Mouse (Mus musculus): ENCODE measurements around the gene Mpzl2.

The Mpzl2 gene

DNA sequence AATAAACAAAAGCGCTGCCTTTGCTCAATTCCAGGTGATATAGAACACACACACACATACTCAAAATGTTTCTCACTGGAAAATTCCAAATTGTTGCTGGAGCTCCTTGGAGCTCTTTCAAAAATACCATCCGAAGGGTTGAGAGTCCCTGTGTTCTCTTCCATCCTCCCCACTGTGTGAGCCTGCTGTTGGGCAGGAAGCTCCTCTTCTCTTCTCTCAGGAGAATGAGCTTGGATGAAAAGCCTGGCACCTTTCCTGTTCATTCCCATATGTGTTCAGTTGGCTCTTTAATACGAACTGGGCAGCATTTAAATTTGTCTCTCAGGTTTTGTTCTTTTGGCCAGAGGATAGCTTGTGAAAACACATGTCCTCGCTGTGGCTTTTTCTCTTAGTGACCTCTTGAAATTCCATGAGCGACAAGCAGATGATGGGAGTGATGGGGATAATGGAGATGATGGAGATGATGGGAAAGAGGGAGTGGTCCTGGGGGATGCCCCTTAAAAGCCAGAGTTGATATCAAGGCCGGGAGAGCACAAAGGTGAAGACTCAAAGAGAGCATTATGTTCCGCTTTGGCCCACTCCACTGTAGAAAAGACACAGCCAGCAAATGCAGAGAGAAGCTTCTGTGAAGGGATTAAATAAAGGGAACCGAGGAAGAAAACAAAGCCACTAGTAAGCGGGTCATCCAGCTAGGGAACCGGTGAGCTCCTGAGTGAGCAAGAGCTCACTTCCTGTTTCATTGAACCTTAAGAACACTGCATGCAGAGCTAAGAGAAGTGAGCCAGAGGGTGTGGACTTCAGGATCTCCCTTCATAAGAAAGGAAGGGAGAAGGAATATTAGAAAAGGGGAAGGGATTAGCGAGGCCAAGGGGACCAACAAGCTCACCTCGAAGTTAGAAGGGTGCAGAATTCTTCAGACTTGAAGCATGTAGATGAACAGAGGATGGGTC is 46.4 kb downstream of the Mpzl2 start:
- 68% methylated on average over 12 of the region's 12 CpGs for WGBS

- WGBS = 82% methylated on average over 3 of the region's 3 CpGs
Measured at GRCm38 (mm10) chr9:45090811-45091210, 51.2 kb downstream of the Mpzl2 start.

GRCm38 (mm10) chr9:45092641-45093040 is 53.0 kb downstream of the Mpzl2 start:
- 45% methylated on average over 4 of the region's 4 CpGs for WGBS

- 82% methylated on average over 6 of the region's 6 CpGs for WGBS
Measured at GRCm38 (mm10) chr9:45095149-45095937, 55.7 kb downstream of the Mpzl2 start.

DNA sequence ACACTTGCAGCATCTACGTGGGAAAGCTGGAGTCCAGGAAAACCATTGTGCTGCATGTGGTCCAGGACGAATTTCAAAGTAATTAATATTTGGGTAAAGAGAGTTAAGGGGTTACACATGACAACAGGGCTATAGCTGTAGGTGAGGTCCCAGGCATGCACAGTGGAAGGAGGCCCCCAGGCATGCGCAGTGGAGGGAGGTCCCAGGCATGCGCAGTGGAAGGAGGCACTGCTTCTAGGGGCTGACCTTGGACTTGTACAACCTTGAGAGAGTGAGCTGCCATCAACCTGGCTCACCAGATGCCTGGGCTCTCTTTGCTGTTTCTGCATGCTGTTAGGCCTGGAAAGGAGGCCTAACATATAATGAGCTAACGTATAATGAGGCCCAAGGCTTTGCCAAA is 58.3 kb downstream of the Mpzl2 start:
- WGBS = 88% methylated on average over 5 of the region's 5 CpGs

GRCm38 (mm10) chr9:45098426-45098825 is 58.8 kb downstream of the Mpzl2 start:
- 47% methylated on average over 3 of the region's 3 CpGs for WGBS

DNA sequence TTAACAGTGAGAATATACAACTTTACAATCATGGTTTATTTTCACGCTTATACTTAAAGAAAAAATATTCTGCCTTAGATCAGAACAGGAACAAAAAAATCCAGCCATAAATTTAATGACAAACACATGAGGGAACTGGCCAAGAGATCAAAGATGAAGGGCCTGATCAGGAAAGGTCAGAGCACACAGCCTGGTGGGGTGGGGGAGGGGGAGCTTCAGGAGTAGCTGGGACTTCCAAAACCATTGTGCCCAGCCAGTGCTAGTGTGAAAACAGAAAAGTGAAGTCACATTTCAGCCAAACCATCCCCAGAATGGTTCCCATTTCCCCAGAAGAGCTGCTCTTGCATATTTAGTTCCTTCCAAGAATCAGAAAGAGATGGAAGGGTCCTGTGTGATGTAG is 62.9 kb downstream of the Mpzl2 start:
- WGBS = 88% methylated on average over 1 of the region's 1 CpGs

DNA sequence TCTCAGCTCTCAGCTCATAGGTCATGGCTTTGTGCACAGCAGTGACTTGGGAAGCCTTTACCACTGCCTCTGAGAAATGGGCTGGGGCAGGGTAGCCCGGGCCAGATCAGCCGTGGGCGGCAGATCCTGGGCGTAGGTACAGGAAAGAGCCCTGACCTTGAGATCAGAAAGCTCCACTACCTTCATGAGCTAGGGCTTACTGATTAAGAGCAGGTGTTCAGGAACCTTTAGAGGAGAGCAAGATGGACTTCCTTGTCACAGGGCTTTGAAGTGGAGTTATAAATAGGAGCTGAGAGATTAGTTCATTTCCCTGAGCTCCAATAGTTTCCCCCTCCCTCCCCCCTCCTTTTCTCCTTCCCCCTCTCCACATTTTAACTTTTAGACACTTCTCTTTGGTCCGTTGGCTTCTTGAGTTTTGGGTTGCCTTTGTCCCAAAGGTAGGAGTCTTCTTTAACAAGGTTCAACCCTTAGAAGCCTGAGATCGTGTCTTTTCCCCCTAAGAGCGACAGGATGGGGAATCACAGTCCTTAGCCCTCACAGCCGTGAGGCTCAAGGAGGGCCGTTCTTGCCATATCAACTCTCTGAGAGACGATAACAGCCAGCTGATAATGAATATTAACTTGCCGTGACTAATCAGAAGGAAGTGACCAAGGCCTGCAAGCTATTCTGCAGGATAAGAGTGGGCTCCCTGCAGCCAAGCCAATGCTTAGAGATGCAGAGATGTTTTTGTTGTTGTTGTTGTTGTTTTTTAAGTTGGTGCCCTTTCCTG is 63.8 kb downstream of the Mpzl2 start:
- 82% methylated on average over 11 of the region's 11 CpGs for WGBS
